Mouse (Mus musculus): ENCODE measurements around the gene Chtf18. TPM values are rescaled to one million over a fixed set of nuclear protein-coding genes. Genes with fewer than 3 reads are reported as not detected.

Chtf18 gene
- polyA plus RNA-seq, 1 experiment, result 2.6 TPM

DNA sequence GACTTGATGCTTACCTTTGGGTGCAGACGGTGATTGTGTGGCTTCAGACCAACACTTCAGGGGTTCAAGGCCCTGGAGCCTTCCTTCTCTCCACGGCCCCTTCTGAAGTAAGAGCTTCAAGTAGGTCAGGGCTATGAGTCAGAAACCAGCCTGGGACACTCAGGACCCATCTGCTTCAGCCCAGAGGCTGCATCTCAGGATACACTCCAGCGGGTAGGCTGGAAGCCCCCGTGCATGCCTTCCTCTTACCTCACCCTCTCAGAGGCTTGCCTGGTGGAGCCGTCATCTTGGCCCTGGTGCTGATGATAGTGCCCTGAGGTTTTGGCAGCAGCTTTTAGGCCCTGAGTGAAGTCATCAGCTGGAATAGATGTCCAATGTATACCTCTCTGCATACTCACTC, 8.0 kb upstream of the Chtf18 start:
- no peak for DNase-seq (ENCODE audit: low read depth)

DNA sequence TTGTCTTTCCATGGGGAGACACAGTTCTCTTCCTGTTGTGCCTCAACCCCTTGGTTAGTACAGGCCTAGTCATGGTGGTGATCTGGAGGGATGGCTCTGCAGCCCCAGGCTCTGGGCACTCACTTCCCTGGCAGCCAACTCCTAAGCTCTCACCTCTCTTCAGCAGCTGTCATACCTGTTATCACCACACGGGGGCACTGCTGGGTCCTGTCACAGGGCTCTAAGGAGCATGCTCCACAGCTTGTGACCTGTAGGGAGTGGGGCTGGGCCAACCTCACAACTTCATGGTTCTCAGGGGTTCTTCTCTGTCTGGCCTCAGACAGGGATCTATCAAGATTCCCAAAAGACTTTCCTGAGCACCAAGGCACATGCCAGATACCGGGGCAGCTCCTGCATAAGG, 4.9 kb upstream of the Chtf18 start:
- DNase-seq (ENCODE audit: low read depth), result peak; percentile 22

DNA sequence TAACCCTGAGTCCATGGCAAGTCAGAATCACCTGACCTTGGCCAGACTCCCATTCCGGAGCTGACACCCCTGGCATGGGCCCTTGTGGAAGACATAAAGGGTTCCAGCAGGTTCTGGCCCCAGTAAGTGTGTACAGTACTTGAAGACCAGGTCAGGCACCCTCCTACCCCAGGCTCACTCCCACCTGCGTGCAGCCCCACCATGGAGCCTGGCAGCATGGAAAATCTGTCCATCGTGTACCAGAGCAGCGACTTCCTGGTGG, 721 bp upstream of the Chtf18 start:
- no peak for DNase-seq (ENCODE audit: low read depth)

DNA sequence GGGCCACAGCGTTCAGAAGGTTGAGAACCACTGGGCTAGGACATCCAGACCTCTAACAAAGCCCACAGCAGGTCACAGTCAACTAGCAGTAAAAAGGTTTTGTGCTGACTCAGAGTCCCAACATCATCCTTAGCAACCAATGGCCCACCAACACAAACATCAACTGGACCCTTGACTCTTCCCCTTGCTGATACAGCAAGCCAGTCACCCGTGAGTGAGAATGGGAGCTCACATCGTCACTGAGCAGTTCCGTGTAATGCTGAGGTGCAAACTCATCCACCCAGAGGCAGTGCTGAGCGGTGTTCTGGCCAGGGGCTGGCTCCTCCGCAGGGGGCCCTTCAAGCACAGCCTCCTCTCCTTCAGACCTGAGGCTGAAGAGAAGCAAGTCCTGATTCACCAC, 2.0 kb downstream of the Chtf18 start:
- no peak for DNase-seq (ENCODE audit: low read depth)

DNA sequence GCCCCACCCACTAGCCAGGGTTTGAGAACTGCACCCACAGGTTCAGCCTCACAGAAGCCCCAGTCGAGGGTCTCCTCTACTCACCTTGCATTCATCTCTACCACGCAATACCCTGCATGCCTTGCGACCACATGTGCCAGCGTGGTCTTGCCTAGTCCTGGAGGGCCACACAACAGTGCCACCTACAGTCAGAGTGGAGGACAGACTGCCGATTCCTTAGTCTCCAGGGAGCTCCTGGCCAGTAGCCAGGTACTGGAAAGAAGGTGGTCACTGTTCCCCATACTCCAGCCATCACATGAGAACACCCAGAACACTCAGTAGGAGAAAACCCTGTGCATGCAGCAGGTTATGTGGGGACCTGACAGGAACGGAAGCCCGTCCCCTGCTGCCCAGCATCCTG, 3.3 kb downstream of the Chtf18 start:
- no peak for DNase-seq (ENCODE audit: low read depth)

DNA sequence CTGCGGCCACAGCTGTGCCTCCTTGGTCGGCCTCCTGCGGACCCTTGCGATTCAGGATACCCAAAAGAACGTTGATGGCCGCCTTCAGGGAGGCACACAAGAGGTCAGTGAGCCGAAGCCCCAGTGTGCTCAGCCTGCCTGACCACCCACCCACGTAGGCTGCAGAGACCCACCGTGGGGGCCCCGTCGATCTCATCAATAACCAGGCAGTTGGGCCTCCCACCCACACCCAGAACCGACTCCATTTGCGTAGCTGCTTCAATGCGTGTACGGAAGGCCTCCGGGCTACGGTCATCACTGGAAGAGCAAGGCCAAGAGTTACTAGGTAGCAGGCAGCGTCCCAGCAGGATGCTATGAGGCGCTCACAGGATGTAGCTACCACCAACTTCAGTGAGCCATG, 3.7 kb downstream of the Chtf18 start:
- no peak for DNase-seq (ENCODE audit: low read depth)

DNA sequence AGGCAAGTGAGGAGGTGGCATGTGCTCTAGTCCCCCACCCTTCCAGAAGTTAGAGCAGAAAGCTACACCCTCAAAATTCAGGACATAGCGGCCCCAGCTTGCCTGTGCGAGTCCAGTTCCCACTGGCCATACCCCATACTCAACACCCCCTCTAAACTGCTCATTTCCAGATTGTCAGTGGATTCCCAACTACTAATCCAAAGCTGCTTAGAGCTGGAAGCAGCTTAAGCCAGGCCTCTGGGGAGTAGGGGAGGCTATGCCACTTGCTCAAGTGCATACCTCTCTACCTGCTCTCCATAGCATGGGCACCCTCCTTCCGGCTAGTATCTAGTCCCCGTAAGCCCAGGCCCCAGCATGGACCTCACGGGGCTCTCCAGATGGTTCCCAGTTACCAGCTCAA, 5.7 kb downstream of the Chtf18 start:
- DNase-seq (ENCODE audit: low read depth), result no peak

DNA sequence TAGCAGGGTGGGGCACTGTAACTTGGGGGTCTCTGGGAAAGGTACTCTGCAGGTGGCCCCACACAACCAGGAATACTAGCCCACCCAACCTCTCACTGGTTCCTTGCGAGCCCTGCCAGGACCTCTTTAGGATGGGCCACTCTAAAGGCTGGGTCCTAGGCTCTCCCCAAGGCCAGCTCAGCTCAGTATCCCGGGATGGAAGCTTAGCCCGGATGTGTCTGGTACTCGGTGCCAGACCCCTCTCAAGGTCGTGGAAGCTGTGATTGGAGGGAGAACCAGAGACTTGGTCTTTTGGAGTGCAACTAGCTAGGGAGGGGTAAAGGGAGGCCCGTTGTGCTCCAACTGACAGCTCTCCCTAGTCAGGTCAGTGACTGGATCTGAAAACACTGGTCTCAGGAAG, 9.5 kb downstream of the Chtf18 start:
- DNase-seq (ENCODE audit: low read depth), result no peak

DNA sequence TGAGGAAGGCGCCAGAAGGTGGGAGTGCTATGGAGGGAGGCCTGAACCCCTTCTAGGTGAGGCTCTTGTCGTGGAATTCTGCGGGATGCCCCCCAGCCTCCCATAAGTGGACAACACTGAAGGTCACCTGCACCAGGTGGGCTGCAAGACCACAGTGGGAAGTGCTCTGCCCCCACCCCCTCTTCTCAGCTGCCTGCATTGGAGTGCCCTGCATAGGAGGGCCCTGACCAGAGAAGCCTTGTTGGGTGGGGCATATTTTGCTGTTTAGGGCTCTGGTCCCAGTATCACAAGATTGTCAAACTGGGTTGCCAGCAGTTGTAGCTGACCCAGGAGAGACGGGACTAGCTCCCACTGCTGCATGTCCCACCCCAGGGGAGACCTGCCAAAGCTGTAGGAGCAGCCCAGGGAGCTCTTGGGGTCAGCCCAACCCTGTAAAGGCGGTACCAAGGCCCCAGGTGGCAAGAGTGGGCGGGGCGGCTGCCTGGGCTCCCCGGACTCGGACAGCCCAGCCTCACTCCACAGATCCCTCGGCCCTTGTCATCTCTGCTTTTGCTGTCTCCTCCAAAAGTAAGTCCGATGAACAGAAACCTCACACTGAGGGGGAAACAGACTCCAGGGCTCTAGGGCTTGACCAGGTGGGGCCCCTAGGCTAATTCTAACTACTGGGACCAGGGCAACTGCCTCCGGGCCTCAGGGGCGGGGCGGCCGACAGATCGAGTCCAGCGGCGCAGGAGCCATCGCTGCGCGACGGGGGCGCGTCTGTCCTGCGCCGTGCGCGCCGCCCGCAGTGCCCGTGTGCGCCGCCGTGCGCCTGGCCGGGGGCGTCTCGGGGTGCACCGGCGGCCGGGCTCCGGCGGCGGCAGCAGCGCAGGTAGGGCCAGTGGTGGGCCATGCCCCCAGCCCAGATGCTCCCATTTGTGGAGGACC, 10.2 kb downstream of the Chtf18 start, which contains the start of gene Gng13:
Gene Gng13 (plus strand): TSS at position 461 of the 927 bp plus-strand sequence.
- DNase-seq (ENCODE audit: low read depth), result no peak

DNA sequence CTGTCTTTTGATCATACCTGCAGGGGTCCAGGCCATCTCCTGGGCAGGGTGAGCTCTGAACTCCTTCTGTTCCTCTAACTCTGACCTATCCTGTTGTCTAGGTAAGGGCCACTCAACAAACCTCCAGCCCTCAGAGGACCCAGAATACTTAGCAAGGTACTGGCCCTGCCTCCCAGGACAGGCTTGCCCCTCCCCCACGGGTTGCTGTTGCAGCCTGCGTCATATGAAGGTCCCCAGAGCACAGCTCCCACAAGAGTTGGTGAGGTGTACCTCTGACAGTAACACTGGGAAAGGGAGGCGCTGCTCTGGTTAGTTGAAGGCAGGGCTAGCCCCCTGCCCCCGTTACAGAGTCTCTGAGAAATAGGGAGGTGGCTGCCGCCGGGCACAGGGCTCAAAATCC, 11.1 kb downstream of the Chtf18 start:
- no peak for DNase-seq (ENCODE audit: low read depth)

DNA sequence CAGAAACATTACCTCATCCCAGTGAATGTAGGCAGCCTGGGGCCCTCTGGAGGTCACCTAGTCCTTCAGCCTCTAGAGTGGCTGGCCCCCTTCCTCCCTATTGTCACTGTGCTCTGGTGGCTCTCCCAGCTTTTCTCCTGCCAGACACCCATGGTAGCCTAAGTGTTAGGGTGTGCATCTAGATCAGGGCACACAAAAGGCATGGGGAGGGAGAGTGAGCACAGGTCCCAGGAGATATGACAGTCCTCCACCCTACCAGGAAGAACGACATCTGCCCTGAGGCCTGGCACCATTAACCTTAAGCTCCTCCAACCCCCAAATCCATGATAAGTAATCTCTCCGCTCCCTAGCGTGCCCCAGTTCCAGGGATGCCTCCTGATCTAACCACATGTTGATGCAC, 11.6 kb downstream of the Chtf18 start:
- DNase-seq (ENCODE audit: low read depth), result no peak

DNA sequence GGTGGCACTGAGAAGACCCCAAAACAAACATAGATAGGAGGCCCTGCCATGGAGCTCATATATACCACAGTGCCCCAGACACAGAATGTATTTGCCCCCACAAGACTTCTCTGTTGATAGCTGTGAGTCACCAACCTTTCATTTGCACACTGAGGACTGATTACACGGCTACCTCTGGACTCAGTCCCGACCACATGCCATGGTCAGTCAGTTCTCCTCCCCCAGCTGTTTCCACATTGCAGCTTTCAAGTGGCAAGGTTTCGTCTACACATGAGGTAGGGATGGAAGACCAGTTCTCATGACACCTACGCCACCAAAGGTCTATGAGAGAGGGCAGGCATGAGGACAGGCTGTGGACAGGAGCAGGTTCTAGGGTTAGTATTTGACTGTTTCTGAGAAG, 16.1 kb downstream of the Chtf18 start:
- DNase-seq (ENCODE audit: low read depth), result no peak

DNA sequence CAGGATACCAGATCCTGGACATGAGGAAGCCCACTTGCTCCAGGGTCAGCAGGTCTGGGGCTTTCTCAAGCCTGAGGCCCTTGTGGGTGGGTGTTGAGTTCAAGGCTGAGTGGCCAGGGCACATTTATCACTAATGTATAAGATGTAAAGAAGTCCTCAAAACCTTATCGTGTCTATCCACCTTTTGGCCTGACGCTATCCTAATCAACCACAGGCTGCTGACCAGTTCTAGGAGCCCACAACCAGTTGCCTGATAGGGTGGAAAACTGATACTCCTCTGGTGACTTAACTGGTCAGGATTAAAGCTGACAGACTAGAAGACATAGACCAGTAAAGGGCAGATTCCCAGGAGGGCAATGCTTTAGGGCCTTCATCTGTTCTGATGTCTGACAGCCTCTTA, 17.2 kb downstream of the Chtf18 start:
- DNase-seq (ENCODE audit: low read depth), result no peak

DNA sequence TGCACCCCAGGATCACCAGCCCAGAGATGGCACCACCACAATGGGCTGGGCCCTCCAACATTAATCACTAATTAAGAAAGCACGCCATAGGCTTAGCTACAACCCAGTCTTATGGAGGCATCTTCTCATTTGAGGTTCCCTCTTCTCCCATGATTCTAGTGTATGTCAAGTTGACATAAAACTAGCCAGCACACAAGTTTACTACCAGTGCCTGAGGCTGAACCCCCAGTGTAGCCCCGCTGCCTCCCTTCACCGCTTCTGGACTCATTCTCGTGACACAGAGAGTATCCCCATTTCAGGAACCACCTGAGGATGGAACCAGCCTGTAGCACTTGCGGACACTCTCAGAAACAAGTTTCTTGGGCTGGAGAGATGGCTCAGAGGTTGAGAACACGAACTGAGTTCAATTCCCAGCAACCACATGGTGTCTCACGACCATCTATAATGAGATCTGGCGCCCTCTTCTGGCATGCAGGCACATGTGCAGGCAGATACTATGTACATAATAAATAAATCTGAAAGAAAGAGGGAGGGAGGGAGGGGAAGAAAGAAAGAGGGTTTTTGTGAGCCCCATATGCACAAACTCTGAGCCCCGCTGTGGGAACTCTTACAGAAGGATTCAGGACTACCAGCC, 26.2 kb downstream of the Chtf18 start:
- no peak for DNase-seq (ENCODE audit: low read depth)

DNA sequence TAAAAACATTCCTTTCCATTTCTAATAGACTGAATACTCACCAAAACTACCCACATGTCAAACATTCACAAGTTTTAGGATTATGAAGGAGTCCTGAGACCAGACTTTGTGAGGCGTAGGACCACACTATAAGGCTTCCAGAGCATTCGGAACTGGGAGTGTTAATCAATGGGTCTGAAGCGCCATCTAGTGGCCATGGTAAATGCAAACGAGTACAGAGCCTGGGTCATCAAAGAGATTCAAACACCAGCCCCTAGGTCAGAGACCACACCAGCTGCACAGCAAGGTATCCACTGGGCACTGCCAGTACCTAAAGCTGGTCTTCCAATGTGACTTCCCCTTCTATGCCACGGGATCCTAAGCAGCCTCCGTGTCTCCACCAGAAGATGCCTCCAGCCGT, 28.8 kb downstream of the Chtf18 start:
- no peak for DNase-seq (ENCODE audit: low read depth)

DNA sequence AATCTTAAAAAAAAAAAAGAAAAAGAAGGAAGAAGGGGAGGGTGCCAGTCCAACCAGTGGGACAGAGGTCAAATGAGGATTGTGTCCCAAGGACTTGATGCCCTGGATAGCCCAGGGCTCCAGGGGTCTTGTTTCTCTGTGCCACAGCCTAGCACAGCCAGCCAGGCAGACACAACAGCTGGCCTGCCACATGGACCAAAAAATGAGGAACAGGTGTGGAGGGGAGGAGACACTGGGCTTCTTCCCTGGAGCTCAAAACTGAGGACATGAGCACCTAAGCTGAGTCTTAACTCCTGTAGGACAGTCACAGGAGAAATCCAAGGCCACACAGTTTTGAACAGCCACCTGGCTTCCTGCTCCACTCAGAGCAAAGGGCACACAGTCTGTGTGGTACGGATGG, 31.0 kb downstream of the Chtf18 start:
- no peak for DNase-seq (ENCODE audit: low read depth)

DNA sequence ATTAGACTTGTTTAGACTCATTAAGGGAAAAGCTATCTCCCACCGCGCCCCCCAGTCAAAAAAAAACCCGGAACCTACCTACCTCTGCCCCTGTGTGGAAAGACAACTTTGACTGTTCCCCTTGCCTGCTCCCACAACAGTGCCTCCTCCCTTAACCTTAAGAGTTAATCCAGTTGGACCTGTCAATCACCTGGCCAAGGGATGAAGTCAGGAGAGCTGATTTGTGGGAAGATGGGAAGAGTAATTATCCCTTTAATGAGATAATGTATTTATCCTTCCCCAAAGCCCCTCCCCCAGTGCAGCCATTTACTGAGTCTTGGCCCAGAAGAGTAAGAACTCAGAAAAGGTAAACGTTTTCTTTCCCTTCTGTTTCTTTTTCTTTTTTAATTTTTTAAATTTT, 38.3 kb downstream of the Chtf18 start:
- no peak for DNase-seq (ENCODE audit: low read depth)

DNA sequence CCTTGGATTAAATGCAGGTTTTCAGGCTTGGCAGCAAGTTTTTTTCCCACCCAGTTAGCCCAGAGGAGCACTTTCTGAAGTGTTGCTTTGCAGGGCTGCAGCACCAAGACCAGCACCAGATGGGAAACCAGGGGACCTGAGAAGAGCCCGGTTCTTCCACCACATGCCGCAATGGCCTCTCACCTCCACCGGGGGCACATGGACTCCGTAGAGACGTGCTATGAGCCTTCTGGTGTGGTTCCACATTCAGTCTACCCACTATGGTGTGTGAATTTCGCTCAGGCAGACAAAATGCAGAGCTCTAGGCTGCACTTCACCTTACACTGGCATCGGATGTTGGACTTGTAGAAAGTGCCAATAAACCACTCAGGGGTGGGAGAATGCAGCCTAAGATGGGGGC, 40.9 kb downstream of the Chtf18 start:
- no peak for DNase-seq (ENCODE audit: low read depth)

DNA sequence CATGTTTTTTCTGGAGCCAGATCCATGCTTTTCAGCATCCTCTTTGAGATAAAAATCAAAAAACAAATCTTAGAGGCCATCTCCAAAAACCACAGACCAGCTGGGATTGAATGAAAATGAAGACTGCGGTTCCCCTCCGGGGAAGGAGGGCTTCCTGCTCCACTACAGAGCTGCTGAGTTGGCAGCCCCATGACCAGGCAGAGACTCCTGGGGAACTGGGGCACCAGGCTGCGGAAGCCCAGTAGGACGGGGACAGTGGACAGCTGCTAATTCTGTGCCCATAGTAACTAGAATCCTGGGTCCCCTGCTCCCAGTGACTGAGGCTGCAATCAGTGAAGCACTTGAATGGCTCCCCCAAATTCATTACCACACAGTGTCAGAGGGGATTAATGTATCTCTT, 45.6 kb downstream of the Chtf18 start:
- DNase-seq (ENCODE audit: low read depth), result no peak

DNA sequence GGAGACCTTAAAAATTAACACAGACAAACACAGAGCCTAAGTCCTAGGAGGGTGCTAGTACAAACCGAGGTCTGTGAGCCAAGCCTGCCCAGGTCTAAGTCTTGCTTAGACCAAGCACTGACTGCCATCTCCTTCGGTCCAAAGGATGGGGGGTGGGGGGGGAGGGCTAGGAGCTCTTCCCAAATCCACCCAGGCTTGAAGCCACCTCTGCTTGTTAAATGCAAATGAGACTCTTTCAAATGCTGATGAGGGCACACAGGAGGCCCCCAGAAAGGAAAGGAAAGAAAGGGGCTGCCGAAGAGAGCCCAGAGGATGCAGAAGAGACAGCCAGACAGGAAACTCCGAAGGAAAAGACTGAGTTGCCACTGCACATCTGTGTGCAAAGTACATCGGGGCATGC, 47.4 kb downstream of the Chtf18 start:
- no peak for DNase-seq (ENCODE audit: low read depth)

DNA sequence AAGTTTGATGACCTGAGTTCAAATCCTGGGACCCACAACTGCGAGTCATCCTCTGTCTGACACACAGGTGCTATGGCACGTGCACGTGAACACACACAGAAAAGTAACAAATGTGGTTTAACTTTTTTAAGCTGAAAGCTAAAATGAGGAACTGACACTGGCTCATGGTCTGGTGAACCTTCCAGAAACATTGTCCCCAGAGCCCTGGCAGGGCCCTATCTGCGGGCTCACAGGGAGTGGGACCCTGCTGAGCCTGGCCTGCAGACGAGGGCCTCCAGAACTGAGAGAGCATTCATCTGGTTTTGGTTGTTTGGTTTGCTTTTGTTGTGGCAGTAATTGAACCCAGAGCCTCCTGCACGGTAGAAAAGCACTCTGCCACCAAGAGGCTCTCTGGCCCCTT, 49.2 kb downstream of the Chtf18 start:
- DNase-seq (ENCODE audit: low read depth), result no peak

DNA sequence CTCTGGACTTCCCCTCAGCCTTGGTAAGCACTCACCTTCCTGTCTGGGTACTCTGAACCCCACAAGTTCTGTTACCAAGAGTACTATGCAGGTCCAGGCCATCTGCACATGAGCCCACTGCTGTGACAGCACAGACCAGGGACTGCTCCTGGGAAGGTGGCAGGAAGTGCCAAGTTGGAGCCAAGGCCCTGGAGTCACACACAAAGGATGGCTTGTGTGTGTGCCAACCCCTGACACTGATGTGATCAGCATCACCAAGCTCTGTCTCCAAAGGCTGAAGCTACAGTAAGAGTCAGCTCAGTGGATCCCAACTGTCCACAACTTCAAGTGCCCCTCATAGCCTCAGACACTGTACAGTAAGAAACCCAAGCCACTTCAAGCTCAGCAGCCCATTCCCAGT, 54.2 kb downstream of the Chtf18 start:
- DNase-seq (ENCODE audit: low read depth), result no peak

Data from gonadal fat pad, adult 2 months (tissue).